Mouse (Mus musculus) kidney, embryonic 14.5 days (tissue): ENCODE measurements at regions not wholly inside any gene's neighbourhood (a gene's known extent, or its start where the extent isn't known, plus 50 kb on each side); places are given as distances from the start of the nearest gene placed in this dataset.

ENCODE experiments used
- ATAC-seq: fragments of 200-750 bp; cut with Nextera tagmentation; 2 replicates; pipeline ENCODE4 v1.8.0; 2017; ENCODE audit warnings: moderate number of reproducible peaks, mild to moderate bottlenecking, moderate TSS enrichment, moderate library complexity; ENCODE audit not compliant: low FRiP score, low TSS enrichment
- H3K27ac ChIP-seq: fragments of 300-500 bp; sonication (generic); 2 replicates; pipeline ENCODE4 v1.5.1; 2014; ENCODE audit warnings: low read depth, mild to moderate bottlenecking, low read length, moderate library complexity, mixed read lengths
- H3K27me3 ChIP-seq: fragments of 300-500 bp; sonication (generic); 2 replicates; pipeline ENCODE4 v1.6.1; 2014; ENCODE audit warnings: mild to moderate bottlenecking, low read length; ENCODE audit not compliant: control insufficient read depth, insufficient read depth
- H3K36me3 ChIP-seq: fragments of 300-500 bp; sonication (generic); 2 replicates; pipeline ENCODE4 v1.6.1; 2014; ENCODE audit warnings: low read length, mixed read lengths; ENCODE audit not compliant: control insufficient read depth, insufficient read depth
- H3K4me1 ChIP-seq: fragments of 300-500 bp; sonication (generic); 2 replicates; pipeline ENCODE4 v1.6.1; 2014; ENCODE audit warnings: low read length, mixed read lengths; ENCODE audit not compliant: control insufficient read depth, insufficient read depth
- H3K4me2 ChIP-seq: fragments of 300-500 bp; sonication (generic); replicated peaks from 2 replicates; pipeline ENCODE4 v1.6.1; 2014; ENCODE audit warnings: low read depth, mild to moderate bottlenecking, low read length
- H3K4me3 ChIP-seq: fragments of 300-500 bp; sonication (generic); 2 replicates; pipeline ENCODE4 v1.5.1; 2014; ENCODE audit warnings: mild to moderate bottlenecking, low read length
- H3K9ac ChIP-seq: fragments of 300-500 bp; sonication (generic); 2 replicates; pipeline ENCODE4 v1.6.1; 2014; ENCODE audit warnings: low read depth, mild to moderate bottlenecking, low read length, moderate library complexity
- H3K9me3 ChIP-seq: fragments of 300-500 bp; sonication (generic); 2 replicates; pipeline ENCODE4 v1.6.1; 2016; ENCODE audit warnings: low read length; ENCODE audit not compliant: control insufficient read depth
- WGBS: fragments of 180-500 bp; shearing (Covaris S2); extraction: QIAGEN DNeasy Blood & Tissue Kit; methylation state at CpG from one replicate; pipeline ENCODE4 v1.1.7; 2014; 5-methylcytosine and 5-hydroxymethylcytosine counted together

DNA sequence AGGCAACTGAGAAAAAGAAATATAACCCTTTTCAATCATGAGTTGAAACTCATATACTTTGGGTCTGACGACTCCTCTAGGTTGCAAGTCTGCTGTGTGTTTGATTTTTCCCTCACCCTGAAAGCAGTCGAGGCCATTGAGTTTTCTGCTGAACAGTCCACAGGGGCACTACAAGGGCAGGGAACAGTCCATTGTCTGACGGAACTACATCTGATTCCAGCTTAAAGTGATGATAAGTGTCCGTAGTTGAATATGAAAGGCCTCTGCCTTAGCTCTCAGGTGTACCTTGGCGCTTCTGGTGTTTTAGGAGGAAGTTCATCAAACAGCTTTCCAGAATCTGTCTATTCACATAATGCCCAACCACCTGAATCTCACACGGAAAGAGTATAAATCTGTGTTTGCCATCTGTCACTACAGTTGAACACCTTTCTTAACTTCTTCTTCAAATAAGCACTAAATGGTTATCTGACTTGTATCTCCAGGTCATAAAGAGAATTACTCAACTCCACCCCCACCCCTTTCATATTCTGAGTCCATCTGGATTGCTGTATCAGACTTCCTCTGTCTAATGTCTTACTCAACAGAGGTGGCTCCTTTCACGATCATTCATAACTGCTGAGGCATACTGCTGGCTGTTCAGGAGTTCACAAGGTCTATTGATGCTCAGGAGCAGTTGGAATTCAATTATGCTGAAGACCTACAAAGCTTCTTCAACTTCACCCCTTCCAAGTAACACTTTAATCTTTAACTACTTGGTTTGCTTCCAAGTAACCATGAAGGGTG, 527.6 kb upstream of the Pou3f3 start:
- 85% methylated on average over 7 of the region's 7 CpGs for WGBS

DNA sequence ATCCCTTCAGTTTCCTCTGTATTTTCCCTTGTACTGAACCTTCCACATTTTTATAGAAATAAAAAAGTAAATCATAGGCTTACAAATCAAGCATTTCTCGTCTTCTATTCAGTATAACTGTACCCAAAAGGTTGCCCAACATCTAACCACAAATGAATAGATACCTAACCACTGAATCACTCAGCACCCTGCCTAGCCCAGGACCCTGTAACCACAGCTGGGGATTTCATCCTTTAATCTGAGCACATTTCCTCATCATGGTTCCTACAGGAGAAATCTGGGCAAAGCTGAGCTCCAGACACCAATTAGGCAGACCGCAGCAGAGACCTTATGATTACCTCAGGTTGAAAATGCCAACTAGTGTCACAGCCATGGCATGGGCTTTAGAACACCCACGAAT, 526.1 kb upstream of the Pou3f3 start:
- Histone ChIP-seq H3K9me3 (no peaks in the 10 kb centered on the region), H3K4me3 (no peak overlapping the region), H3K4me1 (no peaks in the 10 kb centered on the region), H3K9ac (no peak overlapping the region), H3K4me2 (no peak overlapping the region), H3K27me3 (no peaks in the 10 kb centered on the region), H3K27ac (no peak overlapping the region), H3K36me3 (no peaks in the 10 kb centered on the region)
- WGBS, result 86% methylated on average over 3 of the region's 3 CpGs
- no peak for ATAC-seq

More for the DNA sequence above, 527.6 kb upstream of the Pou3f3 start:
- Histone ChIP-seq H3K9me3 (no peaks in the 10 kb centered on the region), H3K4me1 (no peaks in the 10 kb centered on the region), H3K36me3 (no peaks in the 10 kb centered on the region), H3K4me2 (no peak overlapping the region), H3K9ac (no peak overlapping the region), H3K4me3 (no peak overlapping the region), H3K27me3 (no peaks in the 10 kb centered on the region), H3K27ac (no peak overlapping the region)
- ATAC-seq, result no peak

DNA sequence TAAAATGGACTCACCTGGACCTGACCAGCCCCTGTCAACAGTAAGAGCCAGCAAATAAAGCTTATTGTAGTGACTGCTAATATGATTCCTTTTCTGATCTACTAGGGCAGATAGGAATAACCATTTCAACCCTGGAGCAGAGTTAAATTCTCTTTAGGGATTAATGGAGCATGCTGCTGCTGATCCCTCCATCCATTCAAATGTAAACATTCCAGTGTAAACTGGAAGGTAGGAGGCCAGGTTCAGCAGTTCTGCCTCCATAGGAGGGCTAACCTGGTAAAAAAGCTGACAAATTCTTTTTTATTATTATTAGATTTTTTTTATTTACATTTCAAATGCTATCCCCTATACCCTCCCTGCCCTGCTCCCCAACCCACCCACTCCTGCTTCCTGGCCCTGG, 509.3 kb upstream of the Pou3f3 start:
- no peaks in the 10 kb centered on the region for H3K9me3 ChIP-seq
- no peak overlapping the region for H3K9ac ChIP-seq
- no peaks in the 10 kb centered on the region for H3K27me3 ChIP-seq
- H3K36me3 ChIP-seq, result no peaks in the 10 kb centered on the region
- no peak overlapping the region for H3K4me3 ChIP-seq
- ATAC-seq, result no peak
- no peak overlapping the region for H3K27ac ChIP-seq
- H3K4me1 ChIP-seq, result no peaks in the 10 kb centered on the region
- H3K4me2 ChIP-seq, result no peak overlapping the region

DNA sequence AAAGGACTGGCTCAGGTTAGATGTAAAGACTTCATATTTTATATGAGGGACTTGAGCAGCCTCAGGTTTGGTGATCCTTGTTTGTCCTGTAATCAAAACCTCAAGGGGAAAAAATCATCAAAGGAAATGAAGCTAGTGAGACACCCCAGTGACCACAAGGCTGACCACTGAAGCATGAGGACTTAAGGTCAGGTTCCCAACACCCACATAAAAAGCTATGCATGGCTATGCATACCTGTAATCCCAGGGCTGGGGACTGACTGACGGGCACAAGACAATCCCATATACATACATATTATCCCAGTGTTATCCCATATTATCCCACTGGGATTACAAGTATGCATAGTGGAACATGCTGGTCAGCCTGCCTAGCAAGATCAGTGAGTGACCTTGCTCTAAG, 467.5 kb upstream of the Pou3f3 start:
- Histone ChIP-seq H3K4me3 (no peak overlapping the region), H3K27ac (no peak overlapping the region; the same call in 1 of the 2 replicates), H3K27me3 (no peaks in the 10 kb centered on the region), H3K4me2 (no peak overlapping the region), H3K9me3 (no peaks in the 10 kb centered on the region), H3K4me1 (no peaks in the 10 kb centered on the region), H3K36me3 (no peaks in the 10 kb centered on the region), H3K9ac (no peak overlapping the region)
- peak; percentile 79 for ATAC-seq
- 50% methylated on average over 1 of the region's 1 CpGs for WGBS

DNA sequence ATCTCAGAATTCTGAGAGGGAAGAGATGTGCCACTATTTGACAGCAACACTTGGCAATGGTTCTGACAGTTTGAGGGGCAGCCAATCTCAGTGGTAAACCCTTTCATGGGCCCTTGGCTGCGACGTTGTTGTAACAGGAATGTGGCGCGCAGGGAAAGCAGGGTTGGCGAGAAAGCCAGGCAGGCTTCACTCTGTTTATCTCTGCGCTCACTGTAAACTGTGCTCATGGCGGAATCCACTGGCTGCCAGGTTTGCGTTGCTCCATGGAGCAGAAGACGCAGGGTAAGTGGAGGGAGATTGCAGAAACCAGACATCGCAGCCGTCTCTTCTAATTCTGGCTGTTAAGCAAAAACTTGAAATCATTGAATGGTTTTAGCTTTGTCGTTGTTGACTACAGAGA, 465.9 kb upstream of the Pou3f3 start:
- no peak overlapping the region for H3K9ac ChIP-seq
- WGBS, result 78% methylated on average over 12 of the region's 12 CpGs
- H3K27ac ChIP-seq, result no peak overlapping the region
- H3K27me3 ChIP-seq, result no peaks in the 10 kb centered on the region
- H3K4me3 ChIP-seq, result no peak overlapping the region
- H3K9me3 ChIP-seq, result no peaks in the 10 kb centered on the region
- no peak overlapping the region for H3K4me2 ChIP-seq
- no peak for ATAC-seq
- no peaks in the 10 kb centered on the region for H3K4me1 ChIP-seq
- H3K36me3 ChIP-seq, result no peaks in the 10 kb centered on the region

DNA sequence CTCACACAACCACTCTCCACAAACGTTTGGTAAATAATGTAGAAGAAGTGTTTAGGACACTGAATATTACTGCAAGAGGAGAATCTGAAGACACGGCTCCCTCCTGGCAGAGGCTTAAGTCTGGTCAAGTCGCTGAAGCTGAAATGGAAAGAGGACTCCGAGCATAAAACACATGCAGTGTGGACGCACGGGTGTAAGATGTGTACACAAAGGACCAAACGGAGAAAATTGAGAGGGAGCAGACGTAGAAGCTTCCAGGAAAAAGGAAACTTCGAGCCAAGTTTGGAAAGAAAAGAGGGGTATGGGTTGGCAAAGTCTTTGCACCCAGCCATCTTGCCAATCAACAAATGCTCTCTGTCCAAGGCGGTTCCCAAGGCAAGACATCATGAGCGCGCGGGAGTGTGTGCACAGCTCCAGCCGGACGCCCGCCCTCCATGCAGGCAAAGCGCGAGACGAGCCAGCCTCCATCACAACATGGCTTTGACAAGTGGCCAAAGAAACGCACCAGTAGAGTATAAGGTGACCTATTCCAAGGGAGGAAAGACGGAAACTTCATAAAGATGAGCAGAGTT, 465.0 kb upstream of the Pou3f3 start:
- WGBS, result 91% methylated on average over 21 of the region's 21 CpGs
- Histone ChIP-seq H3K4me1 (no peaks in the 10 kb centered on the region), H3K27me3 (no peaks in the 10 kb centered on the region), H3K27ac (no peak overlapping the region), H3K4me3 (no peak overlapping the region), H3K9me3 (no peaks in the 10 kb centered on the region), H3K4me2 (no peak overlapping the region), H3K36me3 (no peaks in the 10 kb centered on the region), H3K9ac (no peak overlapping the region)
- no peak for ATAC-seq

DNA sequence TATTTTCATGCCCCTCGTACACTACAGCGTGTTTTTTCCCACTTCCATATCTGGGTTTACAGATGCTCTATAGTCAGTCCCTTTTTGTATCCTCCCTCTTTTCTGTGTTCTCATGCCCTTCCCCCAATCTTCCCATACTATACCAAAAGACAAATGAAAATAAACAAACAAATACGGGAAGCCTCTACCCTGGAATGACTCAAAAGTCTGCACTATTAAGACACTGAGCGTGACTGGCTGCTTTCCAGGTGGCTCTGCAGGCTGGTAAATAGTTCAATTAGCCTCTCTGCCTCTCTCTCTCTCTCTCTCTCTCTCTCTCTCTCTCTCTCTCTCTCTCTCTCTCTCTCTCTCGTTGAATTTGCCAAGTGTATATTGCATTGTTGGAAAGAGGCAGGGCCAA, 464.5 kb upstream of the Pou3f3 start:
- no peaks in the 10 kb centered on the region for H3K4me1 ChIP-seq
- H3K9ac ChIP-seq, result no peak overlapping the region
- no peaks in the 10 kb centered on the region for H3K36me3 ChIP-seq
- no peaks in the 10 kb centered on the region for H3K27me3 ChIP-seq
- no peak overlapping the region for H3K27ac ChIP-seq
- no peak for ATAC-seq
- 67% methylated on average over 5 of the region's 5 CpGs for WGBS
- H3K4me3 ChIP-seq, result no peak overlapping the region
- no peaks in the 10 kb centered on the region for H3K9me3 ChIP-seq
- H3K4me2 ChIP-seq, result no peak overlapping the region

DNA sequence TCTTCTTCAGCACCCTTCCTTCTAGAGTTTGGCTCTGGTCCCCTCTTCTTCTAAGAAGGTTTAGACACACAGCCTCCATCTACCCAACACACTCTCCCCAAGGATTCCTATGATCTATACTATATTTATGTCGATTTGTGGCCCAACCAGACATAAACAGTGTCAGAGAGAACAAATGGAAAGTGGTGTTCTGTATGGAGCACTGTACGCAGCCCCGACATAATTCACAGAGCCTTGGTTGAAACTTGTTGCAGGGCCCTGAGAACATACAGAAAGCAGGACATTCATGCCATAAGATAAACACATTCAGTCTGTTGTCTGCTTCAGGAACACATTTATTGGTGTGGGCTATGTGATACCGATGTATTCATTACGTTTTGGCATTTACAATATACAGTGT, 463.7 kb upstream of the Pou3f3 start:
- no peaks in the 10 kb centered on the region for H3K27me3 ChIP-seq
- H3K4me3 ChIP-seq, result no peak overlapping the region
- 87% methylated on average over 5 of the region's 5 CpGs for WGBS
- H3K4me2 ChIP-seq, result no peak overlapping the region
- ATAC-seq, result no peak
- H3K36me3 ChIP-seq, result no peaks in the 10 kb centered on the region
- no peaks in the 10 kb centered on the region for H3K9me3 ChIP-seq
- H3K27ac ChIP-seq, result no peak overlapping the region
- H3K9ac ChIP-seq, result no peak overlapping the region
- H3K4me1 ChIP-seq, result no peaks in the 10 kb centered on the region

DNA sequence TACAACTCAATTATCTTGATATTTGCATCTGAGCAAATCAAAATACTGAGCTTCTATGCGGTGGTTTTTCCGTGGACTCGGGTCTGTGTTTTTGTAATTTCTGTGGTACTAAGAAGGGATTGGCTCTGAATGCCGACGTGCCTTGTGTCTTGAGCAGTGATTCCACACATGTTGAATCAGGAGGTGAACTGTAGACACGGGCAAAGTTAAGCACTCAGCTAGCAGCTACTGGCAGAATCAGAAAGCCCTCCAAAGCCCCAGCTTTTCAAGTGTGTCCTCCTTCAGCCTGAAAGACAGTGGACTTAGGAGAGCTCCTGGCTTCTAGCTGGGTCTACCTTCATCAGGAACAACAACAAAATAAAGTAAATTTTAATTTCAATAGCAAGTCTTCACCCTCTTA, 462.9 kb upstream of the Pou3f3 start:
- Histone ChIP-seq H3K4me2 (no peak overlapping the region), H3K36me3 (no peaks in the 10 kb centered on the region)

More for the DNA sequence above, 462.9 kb upstream of the Pou3f3 start:
- no peaks in the 10 kb centered on the region for H3K4me1 ChIP-seq
- H3K27me3 ChIP-seq, result no peaks in the 10 kb centered on the region
- H3K4me3 ChIP-seq, result no peak overlapping the region
- no peak overlapping the region for H3K9ac ChIP-seq
- ATAC-seq, result no peak
- no peaks in the 10 kb centered on the region for H3K9me3 ChIP-seq
- no peak overlapping the region; the same call in 1 of the 2 replicates for H3K27ac ChIP-seq
- 76% methylated on average over 6 of the region's 6 CpGs for WGBS
